Mouse (Mus musculus): ENCODE measurements around the gene Gm37240.
A peak's percentile ranks its signal among the peaks of the same experiment; 100 is the strongest.

Gene Gm37240

GRCm38 (mm10) chr3:84820654-84821201 is 1066.6 kb downstream of the Gm37240 start:
- no peak for DNase-seq (ENCODE audit: low spot score)

GRCm38 (mm10) chr3:84816951-84817350 is 1070.4 kb downstream of the Gm37240 start:
- DNase-seq (ENCODE audit: low spot score), result no peak

GRCm38 (mm10) chr3:84815461-84815860 is 1071.9 kb downstream of the Gm37240 start:
- DNase-seq (ENCODE audit: low spot score), result peak; percentile 48

- no peak for DNase-seq (ENCODE audit: low spot score)
Measured at GRCm38 (mm10) chr3:84814762-84815381, 1072.4 kb downstream of the Gm37240 start, which contains the start of gene Fbxw7. Gene Fbxw7 (plus strand): TSS chr3:84815268.

GRCm38 (mm10) chr3:84814157-84814761 is 1073.1 kb downstream of the Gm37240 start:
- DNase-seq (ENCODE audit: low spot score), result peak; percentile 100

GRCm38 (mm10) chr3:84813436-84814156 is 1073.7 kb downstream of the Gm37240 start:
- no peak for DNase-seq (ENCODE audit: low spot score)

- no peak for DNase-seq (ENCODE audit: low spot score)
Measured at GRCm38 (mm10) chr3:84810803-84811202, 1076.5 kb downstream of the Gm37240 start.

- DNase-seq (ENCODE audit: low spot score), result no peak
Measured at GRCm38 (mm10) chr3:84808906-84809305, 1078.4 kb downstream of the Gm37240 start.

- DNase-seq (ENCODE audit: low spot score), result no peak
Measured at GRCm38 (mm10) chr3:84807826-84808225, 1079.5 kb downstream of the Gm37240 start.

GRCm38 (mm10) chr3:84806206-84806605 is 1081.1 kb downstream of the Gm37240 start:
- DNase-seq (ENCODE audit: low spot score), result no peak

GRCm38 (mm10) chr3:84804036-84804435 is 1083.3 kb downstream of the Gm37240 start:
- DNase-seq (ENCODE audit: low spot score), result no peak

- DNase-seq (ENCODE audit: low spot score), result no peak
Measured at GRCm38 (mm10) chr3:84787914-84788313, 1099.4 kb downstream of the Gm37240 start.

- DNase-seq (ENCODE audit: low spot score), result no peak
Measured at GRCm38 (mm10) chr3:84776084-84776483, 1111.2 kb downstream of the Gm37240 start.

GRCm38 (mm10) chr3:84775577-84775976 is 1111.7 kb downstream of the Gm37240 start:
- no peak for DNase-seq (ENCODE audit: low spot score)

- DNase-seq (ENCODE audit: low spot score), result no peak
Measured at GRCm38 (mm10) chr3:84775067-84775423, 1112.3 kb downstream of the Gm37240 start.

- no peak for DNase-seq (ENCODE audit: low spot score)
Measured at GRCm38 (mm10) chr3:84774246-84775066, 1112.9 kb downstream of the Gm37240 start.

GRCm38 (mm10) chr3:84771980-84772379 is 1115.3 kb downstream of the Gm37240 start:
- DNase-seq (ENCODE audit: low spot score), result peak; percentile 63

- no peak for DNase-seq (ENCODE audit: low spot score)
Measured at GRCm38 (mm10) chr3:84770518-84770917, 1116.8 kb downstream of the Gm37240 start.

- DNase-seq (ENCODE audit: low spot score), result no peak
Measured at GRCm38 (mm10) chr3:84769411-84769810, 1117.9 kb downstream of the Gm37240 start.

GRCm38 (mm10) chr3:84768940-84769339 is 1118.4 kb downstream of the Gm37240 start:
- no peak for DNase-seq (ENCODE audit: low spot score)

GRCm38 (mm10) chr3:84753816-84754215 is 1133.5 kb downstream of the Gm37240 start:
- DNase-seq (ENCODE audit: low spot score), result no peak

GRCm38 (mm10) chr3:84749222-84749621 is 1138.1 kb downstream of the Gm37240 start:
- no peak for DNase-seq (ENCODE audit: low spot score)
